Mouse (Mus musculus): ENCODE results near the gene Camk1.

- TF ChIP-seq CTCF (conservative IDR thresholded peaks at IDR 0.05; ENCODE audit: insufficient read depth, insufficient read length, low read depth, low read length) (no peak), POLR2A (IDR thresholded peaks at IDR 0.05; ENCODE audit: low read depth, low read length) (no peak)
These were observed 57.5 kb downstream of the Camk1 start for GRCm38 (mm10) chr6:113286316-113286715.

Data from kidney, adult 2 months (tissue).